Mouse (Mus musculus) intestine, postnatal 0 days (tissue): Measurements from ENCODE around the gene Adap2. TPM values are rescaled to one million over a fixed set of nuclear protein-coding genes. Genes with fewer than 3 reads are reported as not detected.
A peak's percentile ranks its signal among the peaks of the same experiment; 100 is the strongest.
"Not testable (repeated sequence)": the region's sequence is repeated elsewhere in the genome, so short reads cannot be mapped to it uniquely, and the experiment has no call there.

Experiments
- ATAC-seq: fragments of 200-750 bp; cut with Nextera tagmentation; 2 replicates; pipeline ENCODE4 v1.8.0; 2017; ENCODE audit warnings: mild to moderate bottlenecking, moderate TSS enrichment, moderate library complexity
- H3K27ac ChIP-seq: fragments of 300-500 bp; sonication (generic); 2 replicates; pipeline ENCODE4 v1.5.1; 2014; ENCODE audit warnings: mild to moderate bottlenecking, low read depth, low read length, moderate library complexity
- H3K27me3 ChIP-seq: fragments of 300-500 bp; sonication (generic); replicated peaks from 2 replicates; pipeline ENCODE4 v1.6.1; 2014; ENCODE audit warnings: low read length, mixed read lengths; ENCODE audit not compliant: control insufficient read depth, insufficient read depth
- H3K36me3 ChIP-seq: fragments of 300-500 bp; sonication (generic); 2 replicates; pipeline ENCODE4 v1.6.1; 2014; ENCODE audit warnings: mild to moderate bottlenecking, moderate library complexity; ENCODE audit not compliant: control insufficient read depth, insufficient read depth
- H3K4me1 ChIP-seq: fragments of 300-500 bp; sonication (generic); replicated peaks from 2 replicates; pipeline ENCODE4 v1.6.1; 2014; ENCODE audit warnings: antibody characterized with exemption, low read length, mixed read lengths; ENCODE audit not compliant: control insufficient read depth, insufficient read depth
- H3K4me2 ChIP-seq: fragments of 300-500 bp; sonication (generic); replicated peaks from 2 replicates; pipeline ENCODE4 v1.6.1; 2014; ENCODE audit warnings: low read depth, mild to moderate bottlenecking, moderate library complexity
- H3K4me3 ChIP-seq: fragments of 300-500 bp; sonication (generic); 2 replicates; pipeline ENCODE4 v1.5.1; 2014; ENCODE audit warnings: low read depth, low read length
- H3K9ac ChIP-seq: fragments of 300-500 bp; sonication (generic); 2 replicates; pipeline ENCODE4 v1.6.1; 2014; ENCODE audit warnings: mild to moderate bottlenecking, low read depth, low read length
- H3K9me3 ChIP-seq: fragments of 300-500 bp; sonication (generic); 2 replicates; pipeline ENCODE4 v1.6.1; 2016; ENCODE audit warnings: mixed run types; ENCODE audit not compliant: control insufficient read depth
- CTCF ChIP-seq: sonication (generic); IDR thresholded peaks from 2 replicates; pipeline ENCODE4 v1.5.1; 2016; ENCODE audit warnings: low read depth, mild to moderate bottlenecking, control low read depth, antibody characterized with exemption, moderate library complexity
- WGBS: fragments of 180-500 bp; shearing (Covaris S2); extraction: QIAGEN DNeasy Blood & Tissue Kit; methylation state at CpG from one replicate; pipeline ENCODE4 v1.1.7; 2014; 5-methylcytosine and 5-hydroxymethylcytosine counted together
- polyA plus RNA-seq: library from polyadenylated mRNA; unstranded; fragments of >200 nt; fragmentation: Nextera tagmentation; extraction: Ambion mirVana; gene quantifications from 2 replicates; pipeline ENCODE4 v1.2.1, GENCODE M21; 2015

Gene Adap2
- polyA plus RNA-seq, 1 experiment from 2014 or later, result 11.9 TPM

GRCm38 (mm10) chr11:80183054-80183704 is 29.3 kb downstream of the Adap2 start:
- peak; percentile 62 for TF ChIP-seq CTCF
- H3K4me3 ChIP-seq, result peak overlapping the region; percentile 88
- ATAC-seq, result peak; percentile 61
- H3K36me3 ChIP-seq, H3K9me3 ChIP-seq, H3K4me1 ChIP-seq, H3K27me3 ChIP-seq: not testable (repeated sequence)
- H3K27ac ChIP-seq, result peak overlapping the region; percentile 92; the same call in 1 of the 2 replicates
- peak overlapping the region; percentile 79 for H3K4me2 ChIP-seq
- peak overlapping the region; percentile 80 for H3K9ac ChIP-seq
- 41% methylated on average over 12 of the region's 12 CpGs for WGBS

DNA sequence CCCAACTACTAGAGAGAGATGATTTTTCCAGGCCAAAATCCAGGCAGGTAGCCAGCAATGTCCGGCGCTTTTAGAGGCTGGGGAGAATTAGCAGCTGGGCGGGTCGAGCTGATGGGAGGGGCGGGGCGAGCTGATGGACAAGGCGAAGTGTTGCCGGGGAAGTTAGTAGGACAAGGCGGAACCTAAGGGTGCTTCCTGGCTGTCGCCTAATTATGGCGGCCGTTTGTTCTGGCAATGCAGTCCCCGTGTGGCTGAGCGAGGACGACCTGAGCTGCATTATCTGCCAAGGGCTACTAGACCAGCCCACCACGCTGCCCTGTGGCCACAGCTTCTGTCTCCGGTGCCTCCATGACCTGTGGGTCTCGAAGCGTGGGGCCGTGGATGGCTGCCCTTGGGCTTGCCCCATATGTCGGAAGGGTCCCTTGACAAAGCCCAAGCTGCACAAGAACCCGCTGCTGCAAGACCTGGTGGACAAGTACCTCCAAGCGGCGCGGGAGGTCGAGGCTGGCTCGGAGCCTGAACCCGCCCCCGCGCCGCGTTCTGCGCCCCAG is 29.9 kb downstream of the Adap2 start, which contains the start of gene Rnf135:
Gene Rnf135 (plus strand): TSS at position 147 of the 551 bp plus-strand sequence.
- ATAC-seq, result peak; percentile 88
- peak within 1 kb of the TSS; percentile 80 for H3K9ac ChIP-seq
- no peaks in the 10 kb centered on the region; the same call in 1 of the 2 replicates for H3K36me3 ChIP-seq
- WGBS, result under 1% methylated on average over 33 of the region's 33 CpGs
- no peaks in the 10 kb centered on the region for H3K9me3 ChIP-seq
- H3K27ac ChIP-seq, result peak within 1 kb of the TSS; percentile 92
- TF ChIP-seq CTCF, result no peak
- H3K27me3 ChIP-seq, result no peaks in the 10 kb centered on the region
- H3K4me3 ChIP-seq, result peak within 1 kb of the TSS; percentile 88
- 0 out of 2 replicates have a peak, but pooled peaks cover 4% of the 10 kb centered on the region for H3K4me1 ChIP-seq
- H3K4me2 ChIP-seq, result peak within 1 kb of the TSS; percentile 79

DNA sequence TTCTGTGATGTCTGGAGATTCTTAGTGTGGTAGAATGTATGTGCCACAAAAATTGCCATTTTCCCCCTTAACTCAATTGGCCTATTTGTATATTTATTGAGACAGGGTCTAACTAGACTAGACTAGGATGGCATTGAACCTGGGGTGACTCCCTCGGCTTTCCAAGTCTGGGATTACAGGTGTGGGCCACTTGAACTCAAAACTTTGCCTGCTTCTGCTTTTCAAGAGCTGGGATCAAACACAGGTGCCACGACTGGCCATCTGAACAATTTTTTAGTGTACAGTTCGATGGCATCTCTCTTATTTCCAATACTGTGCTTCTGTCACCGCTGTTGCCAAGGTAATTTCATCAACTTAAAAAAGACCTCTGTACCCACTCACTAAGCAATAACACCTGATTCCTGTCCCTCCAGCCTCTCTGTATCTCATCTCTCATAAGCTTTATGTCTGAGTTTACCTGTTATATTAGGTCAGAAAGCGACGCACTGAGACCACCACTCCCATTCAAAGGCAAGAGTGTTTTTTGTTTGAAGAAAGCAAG is 30.7 kb downstream of the Adap2 start:
- Histone ChIP-seq H3K9ac (peak overlapping the region; percentile 80; the same call in 1 of the 2 replicates), H3K4me3 (peak overlapping the region; percentile 88), H3K27ac (peak overlapping the region; percentile 92), H3K4me2 (peak overlapping the region; percentile 79), H3K36me3 (peaks cover 7% of the 10 kb centered on the region), H3K9me3 (no peaks in the 10 kb centered on the region), H3K4me1 (0 out of 2 replicates have a peak, but pooled peaks cover 4% of the 10 kb centered on the region), H3K27me3 (no peaks in the 10 kb centered on the region)
- ATAC-seq, result no peak
- no peak for TF ChIP-seq CTCF
- WGBS, result 74% methylated on average over 6 of the region's 6 CpGs

- H3K27ac ChIP-seq, result 0 out of 2 replicates have a peak overlapping the region, but pooled peaks have one; percentile 21
- peaks cover 10% of the 10 kb centered on the region for H3K36me3 ChIP-seq
- 57% methylated on average over 5 of the region's 5 CpGs for WGBS
- not testable (repeated sequence) for H3K9me3 ChIP-seq, ATAC-seq, H3K9ac ChIP-seq, H3K4me1 ChIP-seq, H3K27me3 ChIP-seq
- H3K4me3 ChIP-seq, result peak overlapping the region; percentile 88; the same call in 1 of the 2 replicates
- peak overlapping the region; percentile 79 for H3K4me2 ChIP-seq
Measured at GRCm38 (mm10) chr11:80185441-80185976, 31.6 kb downstream of the Adap2 start.

- H3K4me3 ChIP-seq, result no peak overlapping the region
- no peaks in the 10 kb centered on the region for H3K9me3 ChIP-seq
- H3K4me1 ChIP-seq, result no peaks in the 10 kb centered on the region
- no peaks in the 10 kb centered on the region for H3K27me3 ChIP-seq
- TF ChIP-seq CTCF, result no peak
- H3K4me2 ChIP-seq, result no peak overlapping the region
- 48% methylated on average over 4 of the region's 4 CpGs for WGBS
- no peak overlapping the region for H3K9ac ChIP-seq
- H3K27ac ChIP-seq, result no peak overlapping the region
- ATAC-seq, result no peak
- H3K36me3 ChIP-seq, result peaks cover 34% of the 10 kb centered on the region
Measured at GRCm38 (mm10) chr11:80190280-80190679, 36.4 kb downstream of the Adap2 start.

- peak; percentile 36; the same call in 1 of the 2 replicates for TF ChIP-seq CTCF
- H3K9ac ChIP-seq, result no peak overlapping the region
- H3K36me3 ChIP-seq, result peaks cover 34% of the 10 kb centered on the region
- ATAC-seq, result no peak
- no peaks in the 10 kb centered on the region for H3K9me3 ChIP-seq
- no peaks in the 10 kb centered on the region for H3K27me3 ChIP-seq
- no peak overlapping the region for H3K4me2 ChIP-seq
- H3K27ac ChIP-seq, result no peak overlapping the region
- WGBS, result 70% methylated on average over 4 of the region's 4 CpGs
- no peaks in the 10 kb centered on the region for H3K4me1 ChIP-seq
- H3K4me3 ChIP-seq, result no peak overlapping the region
Measured at GRCm38 (mm10) chr11:80193827-80194226, 39.9 kb downstream of the Adap2 start.
